In the genomic region with DNA sequence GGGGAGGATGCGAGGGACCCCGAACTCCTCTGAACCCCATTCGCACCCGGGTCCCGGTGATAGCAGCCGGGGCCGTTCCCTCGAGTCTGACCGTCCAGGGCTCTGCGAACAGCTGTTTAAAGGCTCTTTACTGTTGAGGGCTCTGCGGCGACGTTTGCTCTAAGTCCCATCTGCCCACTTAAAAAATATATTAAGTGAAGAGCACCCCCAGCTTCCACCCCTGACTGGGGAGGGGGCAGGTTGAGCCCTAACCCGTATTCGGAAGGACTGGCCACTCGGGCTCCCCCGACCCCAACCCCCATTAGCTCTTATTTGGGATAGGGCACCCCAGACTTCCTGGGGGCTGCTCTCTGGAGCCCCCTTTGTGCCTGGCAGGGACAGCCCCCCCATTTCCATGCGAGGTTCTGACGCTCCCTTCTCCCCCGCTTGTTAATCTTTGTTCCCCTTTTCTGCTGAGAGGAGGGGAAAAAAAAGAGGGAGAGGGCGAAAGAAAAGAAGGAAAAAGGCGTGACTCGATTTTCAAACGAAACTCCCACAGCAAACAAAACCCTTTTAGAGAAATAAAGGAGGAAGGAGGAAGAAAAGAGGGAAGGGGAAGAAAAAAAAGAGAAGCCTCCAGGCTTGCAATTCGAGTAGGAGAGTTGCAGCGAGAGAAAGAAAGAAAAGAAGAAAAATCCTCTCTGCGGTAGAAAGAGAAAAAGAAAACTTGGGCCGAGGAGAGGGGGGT, we compare ENCODE assay signal across 7 mouse cellular contexts. TPM values are rescaled to one million over a fixed set of nuclear protein-coding genes. Genes with fewer than 3 reads are reported as not detected.
A peak's percentile ranks its signal among the peaks of the same experiment; 100 is the strongest.
DNase-seq lines count a peak whose midpoint lies in the region; ATAC-seq and TF ChIP-seq lines count a peak whose summit lies in the region.

No protein-coding gene starts in this region.

- TF ChIP-seq CTCF in liver, adult 2 months (IDR thresholded peaks at IDR 0.05; ENCODE audit: low read depth, low read length), result no peak

- H3K9me3 ChIP-seq in embryonic facial prominence, embryonic 10.5 days, result no peaks in the 10 kb centered on the region
- H3K9me3 ChIP-seq in hindbrain, embryonic 14.5 days (ENCODE audit: control insufficient read depth, low read length), result no peaks in the 10 kb centered on the region
- no peaks in the 10 kb centered on the region for H3K9me3 ChIP-seq in midbrain, embryonic 15.5 days

- WGBS in liver, adult 2 months, result under 1% methylated on average over 28 of the region's 28 CpGs
- under 1% methylated on average over 28 of the region's 28 CpGs for whole genome bisulfite sequencing in embryonic facial prominence, embryonic 10.5 days
- under 1% methylated on average over 28 of the region's 28 CpGs for whole genome bisulfite sequencing in hindbrain, embryonic 14.5 days
- 0% methylated on average over 28 of the region's 28 CpGs for WGBS in midbrain, embryonic 15.5 days

- peak; percentile 15 for ATAC-seq in hindbrain, embryonic 14.5 days (ENCODE audit: low FRiP score)
- ATAC-seq in midbrain, embryonic 15.5 days (replicated peaks), result peak; percentile 12; the same call in 1 of the 2 replicates
- ATAC-seq in megakaryocyte-erythroid progenitor cell, adult 5-6 weeks (replicated peaks; ENCODE audit: low FRiP score, low TSS enrichment, poor library complexity, severe bottlenecking), result no peak

- H3K4me1 ChIP-seq in liver, adult 2 months (ENCODE audit: control insufficient read depth, insufficient read depth, low read length), result peaks cover 19% of the 10 kb centered on the region
- H3K4me1 ChIP-seq in embryonic facial prominence, embryonic 10.5 days, result peaks cover 46% of the 10 kb centered on the region
- peaks cover 19% of the 10 kb centered on the region for H3K4me1 ChIP-seq in hindbrain, embryonic 14.5 days (replicated peaks; ENCODE audit: control insufficient read depth, insufficient read depth, low read length)
- H3K4me1 ChIP-seq in midbrain, embryonic 15.5 days, result peaks cover 38% of the 10 kb centered on the region

- peak overlapping the region; percentile 93 for H3K27ac ChIP-seq in liver, adult 2 months (replicated peaks; ENCODE audit: insufficient read depth, low read depth, low read length)
- H3K27ac ChIP-seq in embryonic facial prominence, embryonic 10.5 days (replicated peaks), result peak overlapping the region; percentile 98
- peak overlapping the region; percentile 96 for H3K27ac ChIP-seq in hindbrain, embryonic 14.5 days
- peak overlapping the region; percentile 88 for H3K27ac ChIP-seq in midbrain, embryonic 15.5 days

- peak overlapping the region; percentile 91 for H3K4me3 ChIP-seq in liver, adult 2 months (ENCODE audit: insufficient read depth, low read depth, low read length)
- H3K4me3 ChIP-seq in embryonic facial prominence, embryonic 10.5 days, result peak overlapping the region; percentile 92
- peak overlapping the region; percentile 61 for H3K4me3 ChIP-seq in hindbrain, embryonic 14.5 days (replicated peaks; ENCODE audit: low read length)
- peak overlapping the region; percentile 87 for H3K4me3 ChIP-seq in midbrain, embryonic 15.5 days

- H3K27me3 ChIP-seq in liver, adult 2 months (ENCODE audit: control insufficient read depth, insufficient read depth, low read length), result no peaks in the 10 kb centered on the region
- H3K27me3 ChIP-seq in embryonic facial prominence, embryonic 10.5 days (replicated peaks; ENCODE audit: low read depth, poor library complexity, severe bottlenecking), result no peaks in the 10 kb centered on the region
- H3K27me3 ChIP-seq in hindbrain, embryonic 14.5 days (ENCODE audit: control insufficient read depth, insufficient read depth, low read length), result no peaks in the 10 kb centered on the region
- H3K27me3 ChIP-seq in midbrain, embryonic 15.5 days (replicated peaks), result no peaks in the 10 kb centered on the region

- peaks cover 13% of the 10 kb centered on the region; the same call in 1 of the 2 replicates for H3K79me2 ChIP-seq in liver, adult 2 months (ENCODE audit: control insufficient read depth, insufficient read depth, low read length)

- peak; percentile 33 for DNase-seq in liver, adult 2 months (ENCODE audit: extremely low read depth, low read depth, low spot score)
- no peak for DNase-seq in liver
- DNase-seq in embryonic facial prominence, embryonic 10.5 days (ENCODE audit: low spot score), result no peak
- DNase-seq in hindbrain, embryonic 14.5 days (ENCODE audit: low spot score), result peak; percentile 43
- no peak for DNase-seq in spleen, postnatal 10 days (ENCODE audit: low spot score in 2 of 2)

- TF ChIP-seq POLR2A in liver, adult 2 months (IDR thresholded peaks at IDR 0.05; ENCODE audit: extremely low read depth, insufficient read depth, low read length), result no peak

- H3K36me3 ChIP-seq in liver, adult 2 months (ENCODE audit: control insufficient read depth, insufficient read depth, low read length), result no peaks in the 10 kb centered on the region
- H3K36me3 ChIP-seq in embryonic facial prominence, embryonic 10.5 days (replicated peaks), result peaks cover 8% of the 10 kb centered on the region
- H3K36me3 ChIP-seq in hindbrain, embryonic 14.5 days (replicated peaks; ENCODE audit: control insufficient read depth, insufficient read depth), result no peaks in the 10 kb centered on the region
- H3K36me3 ChIP-seq in midbrain, embryonic 15.5 days (replicated peaks), result no peaks in the 10 kb centered on the region

- H3K9ac ChIP-seq in liver, adult 2 months (ENCODE audit: low read depth, low read length), result peak overlapping the region; percentile 98
- peak overlapping the region; percentile 93 for H3K9ac ChIP-seq in hindbrain, embryonic 14.5 days
- peak overlapping the region; percentile 68 for H3K9ac ChIP-seq in midbrain, embryonic 15.5 days

- H3K4me2 ChIP-seq in hindbrain, embryonic 14.5 days (replicated peaks), result peak overlapping the region; percentile 82
- peak overlapping the region; percentile 93 for H3K4me2 ChIP-seq in midbrain, embryonic 15.5 days

RNA-seq across cellular contexts. Expression of a gene that starts 0.9 kb away (rescaled TPM):
- total RNA-seq in liver, adult 2 months (2014; rRNA removed), result 5.4 and 5.6 TPM in 2 replicates
- polyA plus RNA-seq in liver, adult 2 months (2012; rRNA removed), result 9.7 and 12.7 TPM in 2 replicates
- 21.5 and 25.2 TPM in 2 replicates for polyA plus RNA-seq in embryonic facial prominence, embryonic 10.5 days (2016; fragmentation: Nextera tagmentation; extraction: Ambion mirVana)
- 14.7 and 17.5 TPM in 2 replicates for polyA plus RNA-seq in hindbrain, embryonic 14.5 days (2014; fragmentation: Nextera tagmentation; extraction: Ambion mirVana)
- polyA plus RNA-seq in midbrain, embryonic 15.5 days (2015; fragmentation: Nextera tagmentation; extraction: Ambion mirVana), result 18.0 and 18.6 TPM in 2 replicates
- total RNA-seq in megakaryocyte-erythroid progenitor cell, adult 5-6 weeks (2014; fragmentation: Nextera tagmentation), result 7.1 and 9.0 TPM in 2 replicates
- 6.2 and 10.3 TPM in 2 replicates for total RNA-seq in megakaryocyte-erythroid progenitor cell, adult 5-6 weeks (2017)

Comparison
In these comparisons a context has a peak if more than half of its experiments do, and no peak if none do; other contexts are left out.
1. DNase-seq: peak in liver, adult 2 months (single experiment) and hindbrain, embryonic 14.5 days (single experiment); none in liver (single experiment), embryonic facial prominence, embryonic 10.5 days (single experiment) and spleen, postnatal 10 days (0 of 2).
2. Peak in every context shown above with its lines, with median percentiles within 50 percentile points of each other: H3K27ac ChIP-seq, H3K4me3 ChIP-seq and H3K9ac ChIP-seq.